Mouse (Mus musculus): ENCODE data around the gene Gm13119. TPM values are rescaled to one million over a fixed set of nuclear protein-coding genes. Genes with fewer than 3 reads are reported as not detected.
"Not testable (repeated sequence)": the region's sequence is repeated elsewhere in the genome, so short reads cannot be mapped to it uniquely, and the experiment has no call there.

The Gm13119 gene
- polyA plus RNA-seq (2015; fragmentation: Nextera tagmentation; extraction: Ambion mirVana), result not detected in 2 replicates

- H3K27ac ChIP-seq (ENCODE audit: low read length); H3K9ac ChIP-seq (replicated peaks; ENCODE audit: low read depth, low read length); H3K4me3 ChIP-seq (replicated peaks; ENCODE audit: low read length); H3K4me1 ChIP-seq (replicated peaks; ENCODE audit: control insufficient read depth, insufficient read depth, low read length); H3K36me3 ChIP-seq (ENCODE audit: control insufficient read depth, insufficient read depth); H3K4me2 ChIP-seq (ENCODE audit: low read length); H3K27me3 ChIP-seq (replicated peaks; ENCODE audit: control insufficient read depth, insufficient read depth, low read length); ATAC-seq; H3K9me3 ChIP-seq (ENCODE audit: control insufficient read depth, low read length): not testable (repeated sequence)
- 91% methylated on average over 3 of the region's 3 CpGs for WGBS
Observed at GRCm38 (mm10) chr4:144357642-144358041, at the start of gene Gm13119. Gene Gm13119, plus strand, starts transcription at chr4:144357942.

GRCm38 (mm10) chr4:144312666-144313460 is 44.9 kb upstream of the Gm13119 start:
- not testable (repeated sequence) for H3K4me1 ChIP-seq (replicated peaks; ENCODE audit: control insufficient read depth, insufficient read depth, low read length); H3K9me3 ChIP-seq (ENCODE audit: control insufficient read depth, low read length); H3K36me3 ChIP-seq (ENCODE audit: control insufficient read depth, insufficient read depth); H3K4me3 ChIP-seq (replicated peaks; ENCODE audit: low read length); H3K4me2 ChIP-seq (ENCODE audit: low read length); H3K9ac ChIP-seq (replicated peaks; ENCODE audit: low read depth, low read length); H3K27ac ChIP-seq (ENCODE audit: low read length); H3K27me3 ChIP-seq (replicated peaks; ENCODE audit: control insufficient read depth, insufficient read depth, low read length); ATAC-seq
- WGBS, result 69% methylated on average over 2 of the region's 2 CpGs

GRCm38 (mm10) chr4:144329949-144330348 is 27.8 kb upstream of the Gm13119 start, which contains the start of gene Gm13128:
Gene Gm13128, plus strand, starts transcription at chr4:144330249.
- H3K36me3 ChIP-seq (ENCODE audit: control insufficient read depth, insufficient read depth); ATAC-seq; H3K4me1 ChIP-seq (replicated peaks; ENCODE audit: control insufficient read depth, insufficient read depth, low read length); H3K27ac ChIP-seq (ENCODE audit: low read length); H3K4me2 ChIP-seq (ENCODE audit: low read length); H3K4me3 ChIP-seq (replicated peaks; ENCODE audit: low read length); H3K27me3 ChIP-seq (replicated peaks; ENCODE audit: control insufficient read depth, insufficient read depth, low read length); H3K9me3 ChIP-seq (ENCODE audit: control insufficient read depth, low read length); H3K9ac ChIP-seq (replicated peaks; ENCODE audit: low read depth, low read length): not testable (repeated sequence)
- WGBS, result 57% methylated on average over 4 of the region's 4 CpGs

- ATAC-seq; H3K27ac ChIP-seq (ENCODE audit: low read length): not testable (repeated sequence)
- 92% methylated on average over 2 of the region's 3 CpGs for WGBS
Observed at GRCm38 (mm10) chr4:144335856-144336255, 21.9 kb upstream of the Gm13119 start.

GRCm38 (mm10) chr4:144377911-144378310 is 20.2 kb downstream of the Gm13119 start, which contains the start of gene Pramef20:
Gene Pramef20, minus strand, starts transcription at chr4:144377933.
- no peak for ATAC-seq
- WGBS, result 41% methylated on average over 2 of the region's 2 CpGs
- no peaks in the 10 kb centered on the region for H3K27me3 ChIP-seq (replicated peaks; ENCODE audit: control insufficient read depth, insufficient read depth, low read length)
- no peaks in the 10 kb centered on the region for H3K36me3 ChIP-seq (ENCODE audit: control insufficient read depth, insufficient read depth)
- no peak within 1 kb of the TSS for H3K4me2 ChIP-seq (ENCODE audit: low read length)
- no peak within 1 kb of the TSS for H3K27ac ChIP-seq (ENCODE audit: low read length)
- peaks cover 32% of the 10 kb centered on the region for H3K9me3 ChIP-seq (ENCODE audit: control insufficient read depth, low read length)
- no peak within 1 kb of the TSS for H3K9ac ChIP-seq (replicated peaks; ENCODE audit: low read depth, low read length)
- no peaks in the 10 kb centered on the region for H3K4me1 ChIP-seq (replicated peaks; ENCODE audit: control insufficient read depth, insufficient read depth, low read length)
- no peak within 1 kb of the TSS for H3K4me3 ChIP-seq (replicated peaks; ENCODE audit: low read length)

More at GRCm38 (mm10) chr4:144335856-144336255, 21.9 kb upstream of the Gm13119 start:
- H3K9me3 ChIP-seq (ENCODE audit: control insufficient read depth, low read length); H3K4me1 ChIP-seq (replicated peaks; ENCODE audit: control insufficient read depth, insufficient read depth, low read length); H3K4me3 ChIP-seq (replicated peaks; ENCODE audit: low read length); H3K36me3 ChIP-seq (ENCODE audit: control insufficient read depth, insufficient read depth); H3K4me2 ChIP-seq (ENCODE audit: low read length); H3K9ac ChIP-seq (replicated peaks; ENCODE audit: low read depth, low read length); H3K27me3 ChIP-seq (replicated peaks; ENCODE audit: control insufficient read depth, insufficient read depth, low read length): not testable (repeated sequence)

- Histone ChIP-seq H3K4me3 (replicated peaks; ENCODE audit: low read length) (no peak overlapping the region), H3K36me3 (ENCODE audit: control insufficient read depth, insufficient read depth) (no peaks in the 10 kb centered on the region), H3K27me3 (replicated peaks; ENCODE audit: control insufficient read depth, insufficient read depth, low read length) (no peaks in the 10 kb centered on the region), H3K4me2 (ENCODE audit: low read length) (no peak overlapping the region), H3K9ac (replicated peaks; ENCODE audit: low read depth, low read length) (no peak overlapping the region), H3K27ac (ENCODE audit: low read length) (no peak overlapping the region), H3K9me3 (ENCODE audit: control insufficient read depth, low read length) (peaks cover 30% of the 10 kb centered on the region), H3K4me1 (replicated peaks; ENCODE audit: control insufficient read depth, insufficient read depth, low read length) (no peaks in the 10 kb centered on the region)
- ATAC-seq, result no peak
- 56% methylated on average over 3 of the region's 3 CpGs for WGBS
Observed at GRCm38 (mm10) chr4:144396316-144396715, 38.6 kb downstream of the Gm13119 start.

GRCm38 (mm10) chr4:144402712-144403111 is 45.0 kb downstream of the Gm13119 start:
- WGBS, result 93% methylated on average over 4 of the region's 4 CpGs
- ATAC-seq, result no peak

GRCm38 (mm10) chr4:144404456-144405086 is 46.8 kb downstream of the Gm13119 start:
- H3K4me1 ChIP-seq (replicated peaks; ENCODE audit: control insufficient read depth, insufficient read depth, low read length), result no peaks in the 10 kb centered on the region
- H3K9ac ChIP-seq (replicated peaks; ENCODE audit: low read depth, low read length), result no peak overlapping the region
- H3K27me3 ChIP-seq (replicated peaks; ENCODE audit: control insufficient read depth, insufficient read depth, low read length), result no peaks in the 10 kb centered on the region
- H3K9me3 ChIP-seq (ENCODE audit: control insufficient read depth, low read length), result peaks cover 10% of the 10 kb centered on the region
- H3K4me3 ChIP-seq (replicated peaks; ENCODE audit: low read length), result no peak overlapping the region
- no peak overlapping the region for H3K4me2 ChIP-seq (ENCODE audit: low read length)
- H3K36me3 ChIP-seq (ENCODE audit: control insufficient read depth, insufficient read depth), result no peaks in the 10 kb centered on the region
- H3K27ac ChIP-seq (ENCODE audit: low read length), result no peak overlapping the region
- ATAC-seq, result no peak
- WGBS, result 6% methylated on average over 16 of the region's 17 CpGs

More at GRCm38 (mm10) chr4:144402712-144403111, 45.0 kb downstream of the Gm13119 start:
- Histone ChIP-seq H3K27me3 (replicated peaks; ENCODE audit: control insufficient read depth, insufficient read depth, low read length) (no peaks in the 10 kb centered on the region), H3K4me3 (replicated peaks; ENCODE audit: low read length) (no peak overlapping the region), H3K9me3 (ENCODE audit: control insufficient read depth, low read length) (peaks cover 10% of the 10 kb centered on the region), H3K27ac (ENCODE audit: low read length) (no peak overlapping the region), H3K4me1 (replicated peaks; ENCODE audit: control insufficient read depth, insufficient read depth, low read length) (no peaks in the 10 kb centered on the region), H3K9ac (replicated peaks; ENCODE audit: low read depth, low read length) (no peak overlapping the region), H3K36me3 (ENCODE audit: control insufficient read depth, insufficient read depth) (no peaks in the 10 kb centered on the region), H3K4me2 (ENCODE audit: low read length) (no peak overlapping the region)

GRCm38 (mm10) chr4:144406261-144406660 is 48.5 kb downstream of the Gm13119 start:
- 72% methylated on average over 3 of the region's 3 CpGs for WGBS
- ATAC-seq, result no peak
- no peaks in the 10 kb centered on the region for H3K4me1 ChIP-seq (replicated peaks; ENCODE audit: control insufficient read depth, insufficient read depth, low read length)
- H3K4me3 ChIP-seq (replicated peaks; ENCODE audit: low read length), result no peak overlapping the region
- H3K27me3 ChIP-seq (replicated peaks; ENCODE audit: control insufficient read depth, insufficient read depth, low read length), result no peaks in the 10 kb centered on the region
- no peaks in the 10 kb centered on the region for H3K36me3 ChIP-seq (ENCODE audit: control insufficient read depth, insufficient read depth)
- no peak overlapping the region for H3K27ac ChIP-seq (ENCODE audit: low read length)
- no peak overlapping the region for H3K4me2 ChIP-seq (ENCODE audit: low read length)
- no peak overlapping the region for H3K9ac ChIP-seq (replicated peaks; ENCODE audit: low read depth, low read length)
- H3K9me3 ChIP-seq (ENCODE audit: control insufficient read depth, low read length), result peaks cover 14% of the 10 kb centered on the region

All from forebrain, embryonic 16.5 days (tissue).